Mouse (Mus musculus) testis, adult 2 months (tissue): ENCODE data around the gene Igsf9b.

ENCODE experiments used
- CTCF ChIP-seq: fragments of 200-500 bp; IDR thresholded peaks from 2 replicates; pipeline ENCODE4 v1.5.1; 2012; ENCODE audit warnings: low read depth, mild to moderate bottlenecking, inconsistent platforms, low read length, moderate library complexity; ENCODE audit not compliant: control insufficient read depth, insufficient read depth, insufficient replicate concordance
- POLR2A ChIP-seq: fragments of 200-500 bp; IDR thresholded peaks from 2 replicates; pipeline ENCODE4 v1.6.1; 2012; ENCODE audit warnings: low read depth, mild to moderate bottlenecking, inconsistent platforms, low read length, moderate library complexity; ENCODE audit not compliant: control insufficient read depth

DNA sequence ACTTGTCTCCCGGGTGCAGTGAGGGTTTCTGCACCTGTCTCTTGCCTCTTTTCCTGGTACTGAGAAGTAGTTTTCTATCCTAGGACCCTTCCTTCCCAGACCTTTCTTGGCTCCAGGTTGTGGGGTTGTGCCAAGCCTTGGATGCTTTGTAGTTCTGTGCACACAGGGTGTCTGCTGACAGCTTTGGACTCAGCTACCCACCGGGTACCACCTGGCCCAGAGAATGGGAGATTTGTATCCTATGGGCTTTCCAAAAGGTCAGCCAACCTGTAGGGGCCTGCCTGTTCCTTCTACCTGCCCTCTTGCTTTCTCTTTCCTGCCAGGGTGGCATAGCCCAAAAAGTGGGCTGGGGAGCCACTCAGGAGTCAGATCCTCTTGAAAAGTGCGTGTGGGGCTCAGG lies 6.5 kb downstream of the Igsf9b start:
- TF ChIP-seq CTCF (no peak), POLR2A (no peak)
